Comparison of ENCODE assay signal across 18 mouse cellular contexts in genomic region chr1:80619100-80619499, GRCm38 (mm10).
DNase-seq lines count a peak whose midpoint lies in the region; ATAC-seq lines count a peak whose summit lies in the region.
"Had no signal": no experiment of that assay in that cellular context is flagged by ENCODE, and none has a peak within 500 bp of the region (broad histone marks: within the 10 kb centered on the region; RNA-seq: fewer than 3 reads in every experiment).

No protein-coding gene starts in this region.

- no peak overlapping the region for H3K9ac ChIP-seq in neural tube, embryonic 15.5 days (replicated peaks)
- H3K9ac ChIP-seq: embryonic facial prominence, embryonic 12.5 days; forebrain, embryonic 13.5 days; heart, embryonic 12.5 days; hindbrain, embryonic 14.5 days had no signal

- WGBS in neural tube, embryonic 15.5 days = 89% methylated on average over 2 of the region's 2 CpGs

- 0 out of 2 replicates have a peak, but pooled peaks cover 3% of the 10 kb centered on the region for H3K9me3 ChIP-seq in neural tube, embryonic 15.5 days (replicated peaks)
- H3K9me3 ChIP-seq: embryonic facial prominence, embryonic 12.5 days; forebrain, embryonic 13.5 days; heart, embryonic 12.5 days; hindbrain, embryonic 10.5 days had no signal

- H3K36me3 ChIP-seq in neural tube, embryonic 15.5 days = no peaks in the 10 kb centered on the region
- H3K36me3 ChIP-seq: embryonic facial prominence, embryonic 12.5 days; heart, embryonic 12.5 days; hindbrain, embryonic 10.5 days had no signal

- H3K27ac ChIP-seq in neural tube, embryonic 15.5 days (replicated peaks) = no peak overlapping the region
- H3K27ac ChIP-seq: embryonic facial prominence, embryonic 12.5 days; forebrain, embryonic 13.5 days; hindbrain, embryonic 10.5 days; hindbrain, embryonic 14.5 days had no signal

- H3K4me1 ChIP-seq in neural tube, embryonic 15.5 days = no peaks in the 10 kb centered on the region
- H3K4me1 ChIP-seq: embryonic facial prominence, embryonic 12.5 days; forebrain, embryonic 13.5 days; heart, embryonic 12.5 days; hindbrain, embryonic 10.5 days had no signal

- ATAC-seq in frontal cortex, adult (ENCODE audit: low TSS enrichment) = peak; percentile 58; the same call in 1 of the 2 replicates
- ATAC-seq in neural tube, embryonic 15.5 days (ENCODE audit: low FRiP score) = no peak
- ATAC-seq: forebrain, embryonic 13.5 days; intestine, postnatal 0 days had no signal

- H3K4me2 ChIP-seq in neural tube, embryonic 15.5 days = no peak overlapping the region
- H3K4me2 ChIP-seq: embryonic facial prominence, embryonic 12.5 days; forebrain, embryonic 13.5 days; heart, embryonic 12.5 days; hindbrain, embryonic 14.5 days had no signal

- H3K27me3 ChIP-seq in neural tube, embryonic 15.5 days (replicated peaks) = no peaks in the 10 kb centered on the region
- H3K27me3 ChIP-seq: embryonic facial prominence, embryonic 12.5 days; forebrain, embryonic 13.5 days; heart, embryonic 12.5 days had no signal

- no peak for DNase-seq in frontal cortex, postnatal 14 days (ENCODE audit: low spot score in 2 of 2)
- DNase-seq in right cerebral cortex, adult 18-20 months = peak; percentile 20
- no peak for DNase-seq in right cerebral cortex, postnatal 14 days
- DNase-seq in induced T-regulatory cell, adult 2 months (ENCODE audit: low read depth) = peak; percentile 38
- no peak for DNase-seq in adrenal gland, postnatal 10 days
- DNase-seq: adrenal gland, adult 8-10 months; B cell, adult 2 months; cerebellum, adult 11-12 months; cerebellum, adult 9-10 months; cerebellum, postnatal 25 days had no signal

- H3K4me3 ChIP-seq in neural tube, embryonic 15.5 days (replicated peaks) = no peak overlapping the region
- H3K4me3 ChIP-seq: embryonic facial prominence, embryonic 12.5 days; forebrain, embryonic 13.5 days; heart, embryonic 12.5 days; hindbrain, embryonic 10.5 days had no signal

Comparison
In these comparisons a context has a peak if more than half of its experiments do, and no peak if none do; other contexts are left out.
1. DNase-seq: peak in right cerebral cortex, adult 18-20 months (single experiment) and induced T-regulatory cell, adult 2 months (single experiment); none in frontal cortex, postnatal 14 days (0 of 2), right cerebral cortex, postnatal 14 days (single experiment) and adrenal gland, postnatal 10 days (single experiment).